Comparison of ENCODE assay signal across 27 mouse cellular contexts in the genomic region with DNA sequence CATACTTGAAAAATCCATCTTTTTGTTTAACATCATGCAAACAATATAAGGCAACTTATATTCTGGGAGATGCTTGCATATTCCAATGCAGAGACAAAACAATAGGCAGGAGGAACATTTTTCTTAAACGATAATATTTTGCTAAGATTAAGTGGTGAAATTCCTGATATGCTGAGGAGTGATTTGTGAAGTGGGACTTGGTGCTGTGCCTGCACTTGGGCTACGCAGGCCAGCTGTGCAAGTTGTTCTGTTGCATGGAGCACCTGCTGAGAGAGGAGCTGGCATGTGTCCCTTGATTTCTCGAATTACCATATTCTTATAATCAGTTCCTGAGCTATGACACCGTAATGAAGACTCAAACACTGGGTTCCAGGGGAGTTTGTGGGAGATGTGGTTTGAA.
A peak's percentile ranks its signal among the peaks of the same experiment; 100 is the strongest.
DNase-seq lines count a peak whose midpoint lies in the region; ATAC-seq lines count a peak whose summit lies in the region.
"Had no signal": no experiment of that assay in that cellular context is flagged by ENCODE, and none has a peak within 500 bp of the region (broad histone marks: within the 10 kb centered on the region; RNA-seq: fewer than 3 reads in every experiment).

No protein-coding gene starts in this region.

- no peak overlapping the region for H3K4me2 ChIP-seq in forebrain, embryonic 14.5 days (ENCODE audit: low read length)
- H3K4me2 ChIP-seq in forebrain, embryonic 15.5 days (replicated peaks) = no peak overlapping the region
- H3K4me2 ChIP-seq: forebrain, embryonic 13.5 days; heart, embryonic 12.5 days; heart, embryonic 15.5 days had no signal

- H3K4me3 ChIP-seq in forebrain, embryonic 14.5 days (ENCODE audit: low read depth, low read length) = no peak overlapping the region
- no peak overlapping the region for H3K4me3 ChIP-seq in forebrain, embryonic 15.5 days
- H3K4me3 ChIP-seq: forebrain, embryonic 10.5 days; forebrain, embryonic 13.5 days; heart, embryonic 12.5 days; heart, embryonic 15.5 days had no signal

- H3K9ac ChIP-seq in forebrain, embryonic 14.5 days (ENCODE audit: low read length) = no peak overlapping the region
- H3K9ac ChIP-seq in forebrain, embryonic 15.5 days (replicated peaks) = no peak overlapping the region
- H3K9ac ChIP-seq: forebrain, embryonic 13.5 days; heart, embryonic 12.5 days; heart, embryonic 15.5 days had no signal

- WGBS in forebrain, embryonic 14.5 days = 62% methylated on average over 4 of the region's 4 CpGs
- WGBS in forebrain, embryonic 15.5 days = 51% methylated on average over 4 of the region's 4 CpGs

- H3K4me1 ChIP-seq in forebrain, embryonic 14.5 days (ENCODE audit: control insufficient read depth, insufficient read depth, low read length) = no peaks in the 10 kb centered on the region
- H3K4me1 ChIP-seq in forebrain, embryonic 15.5 days = peaks cover 10% of the 10 kb centered on the region; the same call in 1 of the 2 replicates
- H3K4me1 ChIP-seq: heart, embryonic 12.5 days; heart, embryonic 15.5 days had no signal

- no peak for ATAC-seq in forebrain, embryonic 14.5 days
- ATAC-seq in forebrain, embryonic 15.5 days (replicated peaks) = no peak
- ATAC-seq: forebrain, embryonic 13.5 days; hindbrain, embryonic 16.5 days; inflammation-experienced regulatory T-cells, adult 6 months; intestine, embryonic 16.5 days; Patski had no signal

- no peaks in the 10 kb centered on the region for H3K9me3 ChIP-seq in forebrain, embryonic 14.5 days (replicated peaks; ENCODE audit: control insufficient read depth, low read length)
- H3K9me3 ChIP-seq in forebrain, embryonic 15.5 days = no peaks in the 10 kb centered on the region
- H3K9me3 ChIP-seq: forebrain, embryonic 10.5 days; forebrain, embryonic 13.5 days; heart, embryonic 12.5 days; heart, embryonic 15.5 days had no signal

- no peak overlapping the region for H3K27ac ChIP-seq in forebrain, embryonic 14.5 days (ENCODE audit: low read depth, low read length)
- no peak overlapping the region for H3K27ac ChIP-seq in forebrain, embryonic 15.5 days (replicated peaks)
- H3K27ac ChIP-seq: forebrain, embryonic 10.5 days; forebrain, embryonic 13.5 days; heart, embryonic 15.5 days had no signal

- intact Hi-C loops in left cerebral cortex, postnatal 4 days (cut with DNase I) = no loop called here

- H3K27me3 ChIP-seq in forebrain, embryonic 14.5 days (replicated peaks; ENCODE audit: control insufficient read depth, insufficient read depth, low read length) = no peaks in the 10 kb centered on the region
- no peaks in the 10 kb centered on the region for H3K27me3 ChIP-seq in forebrain, embryonic 15.5 days
- H3K27me3 ChIP-seq: CH12.LX; forebrain, embryonic 13.5 days; heart, embryonic 12.5 days; heart, embryonic 15.5 days had no signal

- H3K36me3 ChIP-seq in forebrain, embryonic 14.5 days (ENCODE audit: control insufficient read depth, insufficient read depth, low read length) = no peaks in the 10 kb centered on the region
- H3K36me3 ChIP-seq in forebrain, embryonic 15.5 days = no peaks in the 10 kb centered on the region
- H3K36me3 ChIP-seq: forebrain, embryonic 10.5 days; G1E; heart, embryonic 12.5 days; heart, embryonic 15.5 days had no signal

- peak; percentile 4 for DNase-seq in forebrain, embryonic 14.5 days (ENCODE audit: low spot score)
- peak; percentile 37 for DNase-seq in left cerebral cortex, postnatal 4 days
- DNase-seq in left cerebral cortex, adult 11 months (ENCODE audit: low spot score) = no peak
- DNase-seq in retina, embryonic 14.5 days (ENCODE audit: low spot score) = peak; percentile 44
- DNase-seq in retina, postnatal 1 day = no peak
- DNase-seq: adrenal gland, postnatal 10 days; adrenal gland, postnatal 36 days; B cell, adult 2 months; cerebellum, adult 11 months; cerebellum, adult 2 months; cerebellum, adult 9-11 months; cerebellum, postnatal 36 days; gastrocnemius, postnatal 25 days; heart, adult 18-20 months; heart, postnatal 10 days; heart, postnatal 36 days had no signal

Comparison
In these comparisons a context has a peak if more than half of its experiments do, and no peak if none do; other contexts are left out.
1. DNase-seq: peak in forebrain, embryonic 14.5 days (single experiment), left cerebral cortex, postnatal 4 days (single experiment) and retina, embryonic 14.5 days (single experiment); none in left cerebral cortex, adult 11 months (single experiment) and retina, postnatal 1 day (single experiment).